Mouse (Mus musculus) right cerebral cortex, postnatal 4 days (tissue): ENCODE measurements at regions not wholly inside any gene's neighbourhood (a gene's known extent, or its start where the extent isn't known, plus 50 kb on each side); places are given as distances from the start of the nearest gene placed in this dataset.

Experiments used
- DNase-seq: peaks from one replicate; pipeline ENCODE4 v3.0.0-alpha.2; 2022

- DNase-seq: no peak
Measured at GRCm38 (mm10) chr13:97320298-97320697, 79.4 kb downstream of the Enc1 start.

- no peak for DNase-seq
Measured at GRCm38 (mm10) chr13:97317633-97318032, 76.7 kb downstream of the Enc1 start.

GRCm38 (mm10) chr13:97312420-97313370 lies 71.8 kb downstream of the Enc1 start:
- DNase-seq: no peak

GRCm38 (mm10) chr13:97311340-97311739 lies 70.4 kb downstream of the Enc1 start:
- no peak for DNase-seq

GRCm38 (mm10) chr13:97310855-97311189 lies 69.9 kb downstream of the Enc1 start:
- no peak for DNase-seq

GRCm38 (mm10) chr13:97310186-97310854 lies 69.4 kb downstream of the Enc1 start:
- DNase-seq: no peak

- DNase-seq: no peak
Measured at GRCm38 (mm10) chr13:97309411-97309810, 68.5 kb downstream of the Enc1 start.

- no peak for DNase-seq
Measured at GRCm38 (mm10) chr13:97308431-97308830, 67.5 kb downstream of the Enc1 start.
